Mouse (Mus musculus): ENCODE measurements around the gene Rab8b.

Rab8b gene

GRCm38 (mm10) chr9:66919382-66919971 lies at the start of gene Rab8b:
Rab8b (minus strand) TSS chr9:66919687.
- in situ Hi-C loops (cut with MboI, MseI) = no loop called here

DNA sequence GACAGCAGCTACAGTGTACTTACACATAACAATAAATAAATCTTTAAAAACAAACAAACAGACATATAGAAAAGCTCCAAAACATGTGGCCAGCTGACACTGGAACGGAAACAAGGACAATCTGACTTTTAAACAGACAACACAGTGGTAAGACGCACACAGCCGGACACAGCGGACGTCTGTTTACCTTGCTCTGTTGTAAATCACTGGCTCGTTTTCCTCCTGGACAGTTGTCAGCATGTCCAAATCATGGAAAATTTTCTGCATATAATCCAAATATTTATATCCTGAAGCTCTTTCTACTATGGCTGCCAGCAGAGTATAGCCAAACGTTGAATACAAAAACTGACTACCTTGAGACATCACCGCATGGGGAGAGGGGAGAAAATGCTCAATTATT lies 48.0 kb upstream of the Rab8b start:
- in situ Hi-C loops (cut with MboI, MseI) = no loop called here

- in situ Hi-C loops (cut with MboI, MseI) = no loop called here
Measured at GRCm38 (mm10) chr9:66961478-66961877, 42.0 kb upstream of the Rab8b start.

GRCm38 (mm10) chr9:66957451-66957850 lies 38.0 kb upstream of the Rab8b start:
- in situ Hi-C loops (cut with MboI, MseI) = no loop called here

DNA sequence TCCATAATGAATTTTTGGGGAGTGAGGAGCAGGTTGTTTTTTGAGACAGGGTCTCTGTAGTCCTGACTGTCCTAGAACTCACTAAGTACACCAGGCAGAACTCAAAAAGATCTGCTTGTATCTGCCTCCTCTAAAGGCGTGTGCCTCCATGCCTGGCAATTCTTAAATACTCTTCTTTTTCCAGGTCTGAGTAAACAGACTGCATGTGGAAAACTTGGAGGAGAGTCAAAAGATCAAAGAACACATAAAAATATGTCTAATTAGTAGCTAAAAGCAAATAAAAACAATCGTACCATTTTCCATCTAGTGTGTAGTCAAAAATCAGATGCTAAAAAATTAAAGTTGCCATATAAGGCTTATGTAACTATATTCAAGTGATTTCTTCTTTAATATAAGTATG lies 33.4 kb upstream of the Rab8b start:
- in situ Hi-C loops (cut with MboI, MseI) = no loop called here

- in situ Hi-C loops (cut with MboI, MseI) = no loop called here
Measured at GRCm38 (mm10) chr9:66952321-66952720, 32.8 kb upstream of the Rab8b start.

GRCm38 (mm10) chr9:66948536-66948935 lies 29.0 kb upstream of the Rab8b start:
- in situ Hi-C loops (cut with MboI, MseI) = no loop called here

- in situ Hi-C loops (cut with MboI, MseI) = no loop called here
Measured at GRCm38 (mm10) chr9:66945647-66946641, 26.5 kb upstream of the Rab8b start, which contains the start of gene Rps27l. Rps27l (plus strand) TSS chr9:66946086.

DNA sequence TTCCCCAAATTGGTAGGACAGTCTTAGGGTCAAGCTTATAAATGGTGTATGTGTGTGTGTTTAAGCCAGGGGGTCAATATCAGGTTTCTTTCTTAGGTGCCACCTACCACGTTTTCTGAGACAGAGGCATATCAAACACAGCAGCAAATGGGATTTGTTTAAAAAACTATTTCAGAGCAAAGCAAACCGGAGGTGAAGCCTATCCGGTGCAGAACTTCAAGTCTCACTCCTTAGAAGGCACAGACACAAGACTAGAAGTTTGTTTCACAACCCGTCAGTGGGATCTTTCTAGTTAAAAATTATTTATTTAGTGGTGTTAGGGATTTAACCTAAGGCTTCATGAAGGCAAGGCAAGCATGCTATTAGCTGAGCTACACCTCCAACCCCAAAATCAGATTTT lies 25.7 kb upstream of the Rab8b start:
- in situ Hi-C loops (cut with MboI, MseI) = no loop called here

DNA sequence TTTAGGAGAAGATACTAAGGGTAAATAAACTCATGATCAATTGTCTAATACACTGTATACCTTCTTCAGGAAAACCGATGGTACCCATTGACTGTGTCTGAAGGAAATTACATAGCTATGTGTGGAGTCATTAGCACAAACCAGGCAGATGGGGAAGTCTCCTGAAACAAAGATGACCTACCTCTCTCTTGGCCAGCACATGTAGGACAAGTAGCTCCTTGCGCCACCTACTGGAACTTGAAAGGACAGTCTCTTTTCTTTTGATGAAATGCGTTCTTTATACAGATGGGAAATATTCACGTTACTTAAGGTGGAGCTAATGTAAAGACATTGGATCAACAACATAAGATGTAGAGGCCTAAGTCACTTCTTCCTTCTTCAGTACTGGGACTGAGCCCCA lies 19.3 kb upstream of the Rab8b start:
- in situ Hi-C loops (cut with MboI, MseI) = loop anchor here (5.0 kb wide), 1 partner anchor 67 kb away; no protein-coding TSS in a partner anchor

DNA sequence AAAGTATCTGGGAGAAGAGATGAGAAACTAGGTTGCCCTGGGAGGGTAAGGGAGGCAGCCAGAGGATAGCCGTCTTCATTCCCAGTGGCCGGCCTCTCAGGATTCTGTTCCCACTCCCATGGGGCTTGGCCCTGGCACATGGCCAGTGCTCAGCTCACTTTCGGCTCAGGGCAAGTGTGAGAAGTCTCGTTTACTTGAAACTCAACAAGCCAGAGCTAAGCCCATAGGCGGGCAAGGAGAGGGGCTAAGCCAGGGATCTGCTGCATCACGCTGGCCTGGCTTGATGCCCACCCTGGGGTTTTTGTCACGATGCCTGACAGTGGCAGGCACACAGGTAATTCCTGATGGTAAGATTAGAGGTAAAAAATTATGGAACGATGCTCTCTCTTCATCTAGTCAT lies 18.0 kb upstream of the Rab8b start:
- in situ Hi-C loops (cut with MboI, MseI) = loop anchor here (5.0 kb wide), 1 partner anchor 65 kb away; no protein-coding TSS in a partner anchor

DNA sequence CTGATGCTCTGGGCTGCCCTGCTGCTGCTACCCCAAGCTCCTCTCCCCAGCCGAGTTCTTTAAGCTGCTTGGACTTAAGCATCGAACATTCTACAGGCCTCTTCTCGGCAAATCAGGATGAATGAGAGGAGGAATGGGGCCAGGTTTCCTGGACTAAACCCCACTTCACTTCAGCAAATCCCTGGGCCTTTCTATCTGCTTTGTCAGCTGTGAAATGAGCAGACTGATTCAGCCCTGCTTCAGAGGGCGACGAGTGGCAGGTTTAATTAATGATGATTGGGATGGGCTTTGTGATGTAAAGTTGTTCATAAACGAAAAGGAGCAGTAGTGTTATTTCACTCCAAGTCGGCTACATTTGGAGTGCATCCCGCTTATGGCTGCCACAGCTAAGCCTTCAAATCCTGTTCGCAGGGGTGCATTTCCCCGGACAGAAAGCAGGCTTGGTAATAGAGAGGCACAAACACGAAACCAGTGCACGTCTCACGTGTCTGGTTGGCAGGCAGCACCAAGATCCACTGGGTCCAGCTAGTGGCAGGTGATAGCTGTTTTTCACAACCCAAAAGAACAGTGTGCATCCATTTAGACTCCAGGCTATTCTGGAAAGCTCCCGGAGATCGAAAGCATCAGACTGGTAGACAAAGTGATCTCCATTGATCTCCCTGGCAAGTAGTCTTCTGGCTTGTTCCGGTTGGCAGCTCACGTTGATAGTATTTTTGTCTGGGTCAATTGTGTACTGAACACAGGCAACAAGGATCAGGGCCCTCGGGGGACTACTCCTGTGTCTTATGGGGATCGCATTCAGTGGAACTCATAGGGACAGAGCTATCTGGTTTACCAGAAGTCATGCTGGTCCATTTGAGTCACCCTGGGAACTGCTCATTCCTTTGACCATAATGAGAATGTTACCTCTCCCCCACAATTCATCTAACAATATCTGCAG lies 14.7 kb upstream of the Rab8b start:
- in situ Hi-C loops (cut with MboI, MseI) = no loop called here

DNA sequence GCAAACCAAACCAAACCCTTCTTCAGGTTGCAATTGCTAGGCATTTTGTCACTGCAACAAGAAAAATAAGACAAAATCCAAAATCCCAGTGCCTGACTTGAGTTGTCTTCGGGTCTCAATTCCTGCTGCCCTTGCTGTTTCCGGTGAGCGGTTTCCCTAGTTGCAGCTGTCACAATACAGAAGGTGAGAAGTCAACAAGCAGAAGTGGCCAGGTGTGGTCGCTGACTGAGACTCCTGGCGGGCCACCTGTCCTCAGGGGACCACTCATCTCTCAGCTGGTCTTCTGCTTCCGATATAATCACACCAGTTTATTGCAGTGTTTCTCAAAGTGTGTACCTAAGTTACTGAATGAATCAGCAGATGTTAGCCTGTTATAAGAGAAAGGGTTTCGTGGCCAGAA lies 10.9 kb upstream of the Rab8b start:
- in situ Hi-C loops (cut with MboI, MseI) = no loop called here

GRCm38 (mm10) chr9:66927696-66928402 lies 8.4 kb upstream of the Rab8b start:
- in situ Hi-C loops (cut with MboI, MseI) = no loop called here

- in situ Hi-C loops (cut with MboI, MseI) = no loop called here
Measured at GRCm38 (mm10) chr9:66925853-66926252, 6.4 kb upstream of the Rab8b start.

DNA sequence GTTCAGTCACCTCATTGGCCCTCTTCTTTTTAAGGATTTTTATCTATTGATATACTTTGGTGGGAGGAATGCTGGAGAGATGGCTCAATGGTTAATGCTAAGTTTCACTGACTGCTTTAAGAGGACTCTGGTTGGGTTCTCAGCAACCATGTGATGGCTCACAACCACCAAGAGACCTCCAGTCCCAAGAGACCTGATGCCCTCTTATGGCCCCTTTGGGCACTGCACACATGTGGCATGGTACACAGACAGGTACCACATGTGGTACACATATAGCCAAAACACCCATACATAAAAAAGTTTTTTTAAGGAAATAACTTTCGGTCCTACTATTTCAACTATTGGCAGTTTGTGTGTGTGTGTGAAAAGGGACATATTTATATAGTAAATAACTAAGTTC lies 2.6 kb upstream of the Rab8b start:
- in situ Hi-C loops (cut with MboI, MseI) = no loop called here

DNA sequence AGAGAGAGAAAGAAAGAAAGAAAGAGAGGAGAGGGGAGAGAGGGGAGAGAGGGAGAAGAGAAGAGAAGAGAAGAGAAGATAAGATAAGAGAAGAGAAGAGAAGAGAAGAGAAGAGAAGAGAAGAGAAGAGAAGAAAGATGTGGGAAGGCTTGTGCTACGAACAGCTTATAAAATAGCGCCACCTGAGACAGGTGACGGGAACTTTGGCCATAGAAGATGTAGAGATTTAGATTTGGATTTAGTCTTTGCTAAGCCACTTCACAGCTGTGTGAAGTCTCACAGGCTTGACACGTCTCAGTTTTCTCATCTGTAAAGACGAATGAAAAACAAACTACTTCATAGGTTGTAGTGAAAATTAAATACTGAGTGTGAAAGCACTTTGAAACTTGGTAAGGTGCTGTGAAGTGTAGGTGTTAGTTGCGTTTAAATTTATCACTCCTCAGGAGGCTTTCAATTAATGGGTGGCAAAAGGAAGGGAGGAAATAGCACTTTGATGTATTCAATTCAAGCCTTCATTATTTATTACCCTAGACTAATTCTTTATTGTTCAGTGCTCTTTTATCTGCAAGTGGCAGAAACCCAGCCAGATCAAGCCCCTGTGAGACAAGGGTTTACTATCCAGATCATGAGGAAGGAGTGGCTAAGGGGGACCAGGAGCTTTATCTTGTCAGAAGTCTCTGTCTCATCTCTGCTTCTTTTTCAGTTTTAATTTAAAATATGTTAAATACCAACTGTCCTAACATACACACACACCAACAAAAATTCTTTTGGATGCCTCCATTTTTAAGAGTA lies 1.2 kb upstream of the Rab8b start:
- in situ Hi-C loops (cut with MboI, MseI) = no loop called here

DNA sequence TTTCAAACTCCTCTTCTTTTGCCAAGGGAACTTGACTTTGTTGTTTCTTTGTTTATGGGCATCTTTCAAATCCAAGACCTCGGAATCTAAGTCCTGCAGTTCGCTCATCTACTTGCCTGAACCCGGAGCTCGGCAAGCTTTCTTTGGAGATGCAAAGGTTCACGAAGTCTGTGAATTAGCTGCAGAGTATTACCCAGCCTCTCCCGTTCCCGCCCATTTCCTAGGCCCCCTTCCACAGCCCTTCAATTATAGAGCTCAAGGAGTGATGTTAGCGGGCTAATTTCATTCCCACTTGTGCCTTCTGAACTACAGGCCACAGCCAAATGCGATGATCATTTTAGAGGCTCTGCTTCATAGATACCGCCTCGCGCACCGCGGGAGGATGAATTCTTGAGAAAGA lies 494 bp upstream of the Rab8b start:
- in situ Hi-C loops (cut with MboI, MseI) = no loop called here

GRCm38 (mm10) chr9:66918672-66919330 lies 686 bp downstream of the Rab8b start:
- in situ Hi-C loops (cut with MboI, MseI) = no loop called here

GRCm38 (mm10) chr9:66917892-66918255 lies 1.6 kb downstream of the Rab8b start:
- in situ Hi-C loops (cut with MboI, MseI) = no loop called here
